ENCODE assay signal across 9 mouse cellular contexts in genomic region chr6:53267036-53267435, GRCm38 (mm10). TPM values are rescaled to one million over a fixed set of nuclear protein-coding genes. Genes with fewer than 3 reads are reported as not detected.
DNase-seq lines count a peak whose midpoint lies in the region; ATAC-seq and TF ChIP-seq lines count a peak whose summit lies in the region.
"Had no signal": no experiment of that assay in that cellular context is flagged by ENCODE, and none has a peak within 500 bp of the region (broad histone marks: within the 10 kb centered on the region; RNA-seq: fewer than 3 reads in every experiment).

No protein-coding gene starts in this region.

- H3K27me3 ChIP-seq in hindbrain, embryonic 11.5 days (ENCODE audit: control insufficient read depth, insufficient read depth, low read length): no peaks in the 10 kb centered on the region
- H3K27me3 ChIP-seq in hindbrain, embryonic 10.5 days (ENCODE audit: insufficient read depth, poor library complexity, severe bottlenecking): peaks cover 7% of the 10 kb centered on the region; the same call in 1 of the 2 replicates
- peaks cover 4% of the 10 kb centered on the region; the same call in 1 of the 2 replicates for H3K27me3 ChIP-seq in E14TG2a.4 (ENCODE audit: insufficient read depth, low read length)
- no peaks in the 10 kb centered on the region for H3K27me3 ChIP-seq in forebrain, embryonic 13.5 days
- H3K27me3 ChIP-seq in limb, embryonic 13.5 days: no peaks in the 10 kb centered on the region

- H3K4me3 ChIP-seq in hindbrain, embryonic 11.5 days (ENCODE audit: low read depth, low read length): no peak overlapping the region
- H3K4me3 ChIP-seq in hindbrain, embryonic 10.5 days: no peak overlapping the region
- H3K4me3 ChIP-seq in E14TG2a.4 (replicated peaks; ENCODE audit: low read length): no peak overlapping the region
- H3K4me3 ChIP-seq in forebrain, embryonic 13.5 days: no peak overlapping the region
- no peak overlapping the region for H3K4me3 ChIP-seq in limb, embryonic 13.5 days
- H3K4me3 ChIP-seq: myocyte had no signal

- no peak overlapping the region for H3K4me2 ChIP-seq in hindbrain, embryonic 11.5 days (replicated peaks; ENCODE audit: low read depth, low read length)
- H3K4me2 ChIP-seq in forebrain, embryonic 13.5 days: peak overlapping the region; percentile 48; the same call in 1 of the 2 replicates
- peak overlapping the region; percentile 21 for H3K4me2 ChIP-seq in limb, embryonic 13.5 days (replicated peaks)

- no peak overlapping the region for H3K9ac ChIP-seq in hindbrain, embryonic 11.5 days (ENCODE audit: low read depth, low read length)
- no peak overlapping the region for H3K9ac ChIP-seq in forebrain, embryonic 13.5 days
- H3K9ac ChIP-seq in limb, embryonic 13.5 days: no peak overlapping the region

- peak; percentile 53 for DNase-seq in hindbrain, embryonic 11.5 days (ENCODE audit: low spot score)
- no peak for DNase-seq in hindbrain, embryonic 10.5 days (ENCODE audit: low spot score)
- DNase-seq in adrenal gland, adult 2 months: no peak
- no peak for DNase-seq in urinary bladder, postnatal 14 days (ENCODE audit: low spot score)
- DNase-seq in testis, postnatal 14 days (ENCODE audit: low spot score): no peak

- ATAC-seq in hindbrain, embryonic 11.5 days (ENCODE audit: low FRiP score): no peak
- ATAC-seq in forebrain, embryonic 13.5 days: no peak
- ATAC-seq in limb, embryonic 13.5 days (ENCODE audit: low FRiP score, low read depth): no peak

- H3K36me3 ChIP-seq in hindbrain, embryonic 11.5 days (ENCODE audit: control insufficient read depth, insufficient read depth, low read length): no peaks in the 10 kb centered on the region
- H3K36me3 ChIP-seq in hindbrain, embryonic 10.5 days: no peaks in the 10 kb centered on the region
- no peaks in the 10 kb centered on the region for H3K36me3 ChIP-seq in E14TG2a.4 (ENCODE audit: insufficient read depth, low read length)
- H3K36me3 ChIP-seq in forebrain, embryonic 13.5 days (ENCODE audit: poor library complexity, severe bottlenecking): no peaks in the 10 kb centered on the region
- no peaks in the 10 kb centered on the region for H3K36me3 ChIP-seq in limb, embryonic 13.5 days

- no peak overlapping the region for H3K27ac ChIP-seq in hindbrain, embryonic 11.5 days (ENCODE audit: low read depth, low read length)
- no peak overlapping the region for H3K27ac ChIP-seq in hindbrain, embryonic 10.5 days
- no peak overlapping the region for H3K27ac ChIP-seq in forebrain, embryonic 13.5 days
- no peak overlapping the region for H3K27ac ChIP-seq in limb, embryonic 13.5 days

- no peaks in the 10 kb centered on the region for H3K9me3 ChIP-seq in hindbrain, embryonic 11.5 days (ENCODE audit: control insufficient read depth, low read length)
- H3K9me3 ChIP-seq in hindbrain, embryonic 10.5 days: no peaks in the 10 kb centered on the region
- no peaks in the 10 kb centered on the region for H3K9me3 ChIP-seq in E14TG2a.4 (ENCODE audit: low read length)
- H3K9me3 ChIP-seq in forebrain, embryonic 13.5 days (replicated peaks): no peaks in the 10 kb centered on the region
- H3K9me3 ChIP-seq in limb, embryonic 13.5 days: no peaks in the 10 kb centered on the region

- WGBS in hindbrain, embryonic 11.5 days: 28% methylated on average over 7 of the region's 7 CpGs
- WGBS in hindbrain, embryonic 10.5 days: 29% methylated on average over 7 of the region's 7 CpGs
- 24% methylated on average over 7 of the region's 7 CpGs for WGBS in forebrain, embryonic 13.5 days
- 25% methylated on average over 7 of the region's 7 CpGs for WGBS in limb, embryonic 13.5 days

- no peaks in the 10 kb centered on the region for H3K4me1 ChIP-seq in hindbrain, embryonic 11.5 days (replicated peaks; ENCODE audit: control insufficient read depth, insufficient read depth, low read length)
- peaks cover 15% of the 10 kb centered on the region for H3K4me1 ChIP-seq in hindbrain, embryonic 10.5 days (replicated peaks)
- H3K4me1 ChIP-seq in E14TG2a.4 (replicated peaks; ENCODE audit: low read depth, low read length): no peaks in the 10 kb centered on the region
- H3K4me1 ChIP-seq in forebrain, embryonic 13.5 days: peaks cover 33% of the 10 kb centered on the region
- peaks cover 38% of the 10 kb centered on the region for H3K4me1 ChIP-seq in limb, embryonic 13.5 days

- TF ChIP-seq CTCF in E14TG2a.4 (conservative IDR thresholded peaks at IDR 0.05; ENCODE audit: low read length): 0 out of 2 replicates have a peak, but pooled peaks have one; percentile 2

RNA-seq across cellular contexts. Expression of gene Creb5, which starts 20.0 kb away (rescaled TPM):
- 4.5 and 5.5 TPM in 2 replicates for polyA plus RNA-seq in hindbrain, embryonic 11.5 days (2014; fragmentation: Nextera tagmentation; extraction: Ambion mirVana)
- 3.8 and 4.3 TPM in 2 replicates for polyA plus RNA-seq in hindbrain, embryonic 10.5 days (2016; fragmentation: Nextera tagmentation; extraction: Ambion mirVana)
- polyA plus RNA-seq in forebrain, embryonic 13.5 days (2015; fragmentation: Nextera tagmentation; extraction: Ambion mirVana): 31.6 and 31.7 TPM in 2 replicates
- 75.4 and 83.3 TPM in 2 replicates for polyA plus RNA-seq in limb, embryonic 13.5 days (2015; fragmentation: Nextera tagmentation; extraction: Ambion mirVana)
- 1 to 10 TPM; 1.9 to 3.0 TPM for total RNA-seq in adrenal gland, adult 2 months (2021)
- 0.91 and 1.6 TPM in 2 replicates for polyA plus RNA-seq in adrenal gland, adult 2 months (2012; rRNA removed)
